Mouse (Mus musculus): ENCODE data around the gene Cyp2j6.

The Cyp2j6 gene

DNA sequence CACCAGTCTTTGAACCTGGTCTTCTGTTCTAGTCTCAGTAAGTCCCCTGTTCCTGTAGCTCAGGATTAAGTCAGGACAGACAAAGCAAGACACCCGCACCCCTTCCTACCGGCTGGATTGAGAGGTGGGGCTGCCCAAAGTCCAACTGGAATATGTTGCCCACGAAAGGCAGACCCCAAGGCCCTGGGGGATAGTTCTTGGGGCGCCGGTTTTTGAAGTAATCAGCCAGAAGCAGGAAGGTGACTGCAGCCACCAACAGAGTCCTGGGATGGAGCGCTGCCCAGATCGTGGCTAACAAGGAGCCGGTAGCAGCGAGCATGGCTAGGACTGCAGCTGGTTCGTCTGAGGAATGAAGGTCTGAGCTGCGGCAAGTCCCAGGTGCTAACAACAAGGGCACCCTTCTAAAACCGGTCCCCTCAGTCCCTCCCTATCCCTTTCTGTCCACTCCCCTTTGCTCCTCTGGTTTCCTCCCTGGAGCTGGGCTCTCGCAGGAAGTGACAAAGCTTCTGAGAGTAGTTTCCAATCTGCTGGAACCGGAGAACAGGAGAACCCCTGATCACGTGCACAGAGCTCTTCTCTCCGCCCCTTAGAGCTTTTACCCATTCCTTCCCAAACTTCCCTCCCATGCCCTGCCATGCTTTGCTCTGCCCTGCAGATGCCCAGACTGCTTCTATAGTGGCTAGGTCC lies at the start of gene Cyp2j6:
Gene Cyp2j6, minus strand, starts transcription at position 529 of the 687 bp plus-strand sequence.
- in situ Hi-C loops (cut with MboI, MseI), result no loop called here

DNA sequence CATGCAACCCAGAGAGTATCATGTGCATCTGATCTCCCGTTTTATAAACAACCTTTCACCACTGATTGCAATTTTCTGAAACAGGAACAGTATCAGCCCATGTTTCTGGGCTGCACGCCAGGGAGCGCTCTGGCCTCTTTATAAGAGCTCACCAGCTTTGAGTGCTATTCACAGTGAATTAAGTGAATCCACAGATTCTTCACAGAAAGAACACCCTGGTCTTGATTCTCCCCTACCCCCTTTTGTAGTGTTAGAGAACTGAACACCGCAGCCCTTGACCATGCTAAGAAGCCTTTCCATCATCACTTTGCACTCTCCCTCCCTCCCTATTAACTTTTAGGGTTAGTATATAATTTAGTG lies 38.3 kb upstream of the Cyp2j6 start:
- in situ Hi-C loops (cut with MboI, MseI), result loop anchor here (25.0 kb wide), 1 partner anchor 1696 kb away; no protein-coding TSS in a partner anchor

DNA sequence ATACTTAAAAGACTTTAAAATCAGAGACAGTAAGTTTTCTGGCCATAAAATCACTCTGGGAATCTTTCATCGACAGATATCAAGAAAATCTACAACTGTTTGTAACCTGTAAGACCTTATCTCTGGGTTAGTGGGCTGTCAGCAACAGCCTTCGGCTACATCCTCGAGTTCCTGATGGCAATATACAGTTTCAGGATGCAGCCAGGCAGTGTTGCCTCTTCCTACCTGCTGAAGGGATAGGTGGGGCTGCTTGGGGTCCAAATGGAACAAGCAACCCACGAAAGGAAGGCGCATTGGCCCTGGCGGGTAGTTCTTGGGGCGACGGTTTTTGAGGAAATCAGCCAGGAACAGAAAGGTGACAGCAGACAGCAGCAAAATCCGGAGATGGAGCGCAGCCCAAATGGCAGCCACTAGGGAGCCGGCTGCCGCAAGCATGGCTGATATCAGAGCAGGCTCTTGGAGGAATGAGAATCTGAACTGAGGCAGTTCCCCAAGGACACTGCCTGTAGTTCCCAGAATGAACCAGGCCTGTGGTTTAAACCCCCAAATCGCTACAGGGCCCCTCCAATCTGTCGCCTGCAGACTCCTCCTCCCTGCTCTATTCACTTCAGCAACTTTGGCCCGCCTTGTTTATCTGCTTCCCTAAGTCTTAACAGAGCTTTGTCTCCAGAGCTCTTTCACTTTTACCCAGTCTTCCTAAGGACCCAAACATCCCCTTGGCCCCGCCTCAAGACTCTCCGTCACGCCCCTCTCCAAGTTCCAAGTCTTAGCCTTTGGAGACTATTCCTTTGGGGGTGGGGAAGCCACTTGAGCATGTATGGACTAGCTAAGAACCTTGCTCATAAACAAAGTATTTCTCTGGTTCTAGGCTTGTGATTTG lies 37.7 kb upstream of the Cyp2j6 start, which contains the start of gene Cyp2j9:
Gene Cyp2j9, minus strand, starts transcription at position 668 of the 880 bp plus-strand sequence.
- in situ Hi-C loops (cut with MboI, MseI), result loop anchor here (25.0 kb wide), 1 partner anchor 1696 kb away; no protein-coding TSS in a partner anchor

DNA sequence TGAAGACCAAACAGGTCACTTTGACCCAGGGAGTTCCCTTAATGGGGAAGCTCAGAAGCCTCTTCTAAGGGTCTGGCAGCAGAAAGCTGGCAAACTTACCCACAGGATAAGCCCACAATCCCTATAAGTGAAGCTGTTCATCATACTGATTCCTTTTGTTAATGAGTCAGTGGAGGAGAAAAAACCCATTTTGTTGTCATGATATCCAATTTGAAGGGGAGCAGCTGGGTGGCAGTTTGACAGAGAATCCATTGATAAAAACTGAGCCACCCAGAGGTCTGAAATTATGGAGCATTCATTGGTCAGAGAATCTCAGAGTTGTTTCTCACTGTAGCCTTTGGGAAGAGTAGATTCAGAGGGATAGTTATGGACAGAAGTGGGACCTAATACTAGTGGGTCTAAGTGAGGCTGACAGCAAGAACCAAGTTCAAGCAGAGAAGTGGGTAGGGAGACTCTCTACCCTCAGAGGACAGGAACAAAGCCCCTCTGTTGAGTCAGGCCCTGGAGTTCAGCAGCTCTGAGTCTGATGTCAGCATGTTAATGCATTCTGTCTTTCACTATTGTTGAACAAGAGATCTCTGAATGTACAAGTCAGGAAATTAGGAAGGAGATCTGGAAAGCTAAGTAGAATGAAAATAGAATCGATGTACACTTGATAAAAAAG lies 28.1 kb upstream of the Cyp2j6 start:
- in situ Hi-C loops (cut with MboI, MseI), result loop anchor here (25.0 kb wide), 1 partner anchor 1706 kb away; no protein-coding TSS in a partner anchor

DNA sequence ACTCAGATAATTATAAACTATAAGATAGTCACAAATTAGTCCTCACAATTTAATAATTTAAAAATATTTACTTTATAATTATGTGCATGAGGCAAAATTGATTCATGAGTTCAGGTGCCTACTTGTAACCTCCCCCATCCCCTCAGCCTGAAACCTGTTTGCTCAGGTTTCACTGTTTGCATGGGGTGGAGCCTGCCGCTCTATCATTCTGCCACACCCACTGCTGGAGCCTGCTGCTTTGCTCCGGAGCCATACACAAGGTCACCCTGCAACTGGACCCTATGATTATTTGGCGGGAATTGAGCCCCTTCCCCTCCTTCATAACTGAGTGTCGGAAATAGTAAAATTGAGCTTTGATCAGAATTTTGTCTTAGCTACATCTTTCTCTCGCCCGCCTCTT lies 26.9 kb upstream of the Cyp2j6 start:
- in situ Hi-C loops (cut with MboI, MseI), result loop anchor here (25.0 kb wide), 1 partner anchor 1707 kb away; no protein-coding TSS in a partner anchor

DNA sequence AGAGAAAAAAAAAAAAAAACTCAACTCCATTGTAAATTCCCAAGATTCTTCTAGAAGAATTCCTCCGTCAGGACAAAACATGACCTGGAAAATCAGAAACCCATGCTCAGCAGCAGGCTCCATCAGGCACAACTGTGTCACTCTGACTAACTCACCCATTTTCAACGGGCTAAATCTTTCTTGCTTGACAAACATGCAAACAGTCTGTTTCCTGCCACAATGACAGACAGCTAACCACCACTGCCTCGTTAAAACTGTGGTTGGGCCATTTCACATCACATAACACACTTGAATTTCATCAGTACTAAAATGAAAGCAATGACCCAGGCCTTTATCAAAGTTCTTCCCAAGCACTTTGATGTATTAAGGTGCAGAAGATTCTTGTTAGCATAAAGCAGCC lies 16.0 kb upstream of the Cyp2j6 start:
- in situ Hi-C loops (cut with MboI, MseI), result no loop called here

DNA sequence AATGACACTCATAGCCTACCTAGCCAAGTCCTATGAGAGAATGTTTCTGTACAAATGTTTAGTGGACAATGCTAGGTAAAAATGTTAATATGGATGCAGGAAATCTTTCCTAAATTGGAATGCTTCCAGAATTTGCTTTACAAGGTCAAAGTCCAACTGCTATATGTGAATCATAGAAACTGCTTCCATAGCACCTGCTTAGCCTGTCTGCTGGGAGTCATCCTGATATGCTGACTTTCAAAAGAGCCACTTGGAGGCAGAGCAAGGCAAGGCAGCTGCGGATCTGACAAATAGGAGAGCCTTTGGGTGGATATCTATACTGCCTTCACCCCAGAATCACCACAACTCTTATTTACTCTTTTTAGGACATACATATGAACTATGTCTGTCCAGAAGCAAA lies 14.5 kb upstream of the Cyp2j6 start:
- in situ Hi-C loops (cut with MboI, MseI), result no loop called here

DNA sequence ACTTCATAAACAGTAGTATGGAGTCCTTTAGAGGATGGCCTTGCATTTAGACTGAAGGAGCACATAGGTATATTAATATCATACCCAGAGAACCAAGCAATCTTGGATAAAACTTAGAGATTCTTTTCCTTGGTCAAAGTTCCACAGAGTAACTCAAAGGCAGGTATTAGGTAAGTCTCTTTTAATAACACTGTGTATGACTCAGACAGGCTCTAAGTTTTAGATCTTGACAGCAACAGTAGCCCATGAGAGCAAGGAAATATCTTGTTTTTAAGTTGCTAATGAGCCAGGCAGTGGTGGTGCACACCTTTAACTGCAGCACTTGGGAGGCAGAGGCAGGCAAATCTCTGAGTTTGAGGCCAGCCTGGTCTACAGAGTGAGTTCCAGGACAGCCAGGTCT lies 12.3 kb upstream of the Cyp2j6 start:
- in situ Hi-C loops (cut with MboI, MseI), result no loop called here

DNA sequence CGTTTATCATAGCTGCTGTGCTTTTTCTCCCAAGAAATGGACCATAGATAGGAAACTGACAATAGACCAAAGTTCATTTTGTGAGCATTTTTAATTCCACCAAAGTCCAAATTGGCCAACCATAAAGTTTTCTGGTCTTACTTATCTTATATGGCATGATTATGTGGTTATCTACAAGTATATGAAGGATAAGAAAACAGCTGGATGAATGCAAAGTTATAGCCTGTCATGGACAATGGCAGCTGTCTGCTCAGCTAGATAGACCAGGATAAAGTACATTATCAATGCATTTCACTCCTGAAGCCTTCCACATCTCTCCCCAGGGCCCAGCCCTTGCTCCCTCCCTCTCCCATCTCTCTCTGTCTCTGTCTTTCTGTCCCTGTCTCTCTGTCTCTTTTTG lies 7.0 kb upstream of the Cyp2j6 start:
- in situ Hi-C loops (cut with MboI, MseI), result no loop called here

DNA sequence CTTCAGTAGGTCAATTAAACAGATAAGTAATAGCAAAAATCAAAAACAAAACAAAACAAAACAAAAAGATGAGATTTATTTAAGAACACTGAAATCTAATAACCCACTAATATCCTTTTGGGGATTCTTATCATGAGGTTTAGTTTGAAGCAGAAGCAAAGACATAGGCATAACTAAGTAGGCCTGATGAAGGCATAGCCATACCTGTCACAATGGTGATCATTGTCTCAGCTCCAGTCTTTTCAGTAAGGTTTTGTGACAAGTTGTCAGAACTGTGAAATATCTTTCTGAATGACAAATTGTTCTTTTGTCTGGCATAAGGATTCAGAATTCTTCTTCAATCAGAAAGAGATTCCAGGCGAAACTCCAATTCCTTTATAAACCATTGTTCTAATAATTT lies 6.3 kb upstream of the Cyp2j6 start:
- in situ Hi-C loops (cut with MboI, MseI), result no loop called here

DNA sequence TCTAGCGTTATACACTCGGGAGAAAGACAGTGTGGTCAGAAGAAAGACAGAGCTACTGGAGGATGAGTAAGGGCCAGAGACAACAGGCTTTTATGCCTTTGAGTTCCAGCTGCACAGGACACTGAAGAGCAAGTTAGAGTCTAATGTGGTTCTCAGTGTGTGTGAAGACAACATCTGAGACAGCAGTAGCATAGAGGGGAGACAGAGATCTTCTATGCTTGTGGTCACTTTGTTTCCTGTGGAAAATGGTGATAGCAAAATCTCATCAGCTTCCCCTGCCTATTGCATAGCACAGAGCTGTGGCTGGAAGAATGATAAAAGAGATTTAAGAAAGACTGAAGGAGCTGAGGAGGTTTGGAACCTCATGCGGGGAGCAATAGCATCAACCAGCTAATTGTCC lies 1.8 kb downstream of the Cyp2j6 start:
- in situ Hi-C loops (cut with MboI, MseI), result no loop called here

DNA sequence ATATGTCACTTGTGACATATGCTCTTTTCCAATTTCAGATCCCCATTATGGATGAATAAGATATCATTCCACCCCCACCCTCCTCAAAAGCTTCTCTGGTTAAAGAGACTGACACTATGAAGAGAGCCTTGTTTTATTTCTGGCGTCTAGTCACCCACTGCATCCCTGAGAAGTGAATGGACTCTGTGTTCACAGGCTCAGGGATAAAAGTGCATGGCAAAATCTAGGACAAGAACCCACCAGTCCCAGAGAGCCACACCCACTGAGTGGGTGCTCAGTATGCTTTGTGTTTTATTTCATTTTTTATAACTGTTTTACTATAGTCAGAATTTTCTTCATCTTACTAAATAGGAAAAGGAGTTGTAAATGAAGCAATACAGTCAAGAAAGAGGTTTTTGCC lies 7.5 kb downstream of the Cyp2j6 start:
- in situ Hi-C loops (cut with MboI, MseI), result no loop called here

DNA sequence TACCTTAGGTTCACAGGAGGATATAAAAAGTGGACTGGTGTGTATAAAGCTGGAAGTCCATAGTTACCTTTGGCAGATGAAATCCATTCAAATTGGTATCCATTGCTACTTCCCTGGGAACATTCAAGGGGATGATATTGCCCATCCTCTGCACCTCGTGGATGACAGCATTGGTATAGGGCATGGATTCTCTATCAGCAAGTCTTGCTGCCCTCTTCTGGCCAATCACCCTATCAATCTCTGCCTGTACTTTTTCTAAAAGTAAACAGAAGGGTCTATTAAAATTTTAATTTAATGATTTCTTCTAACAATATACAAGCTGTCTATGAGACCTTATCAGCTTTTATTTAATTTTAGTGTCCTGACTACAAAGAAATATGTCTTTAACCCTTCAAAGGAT lies 27.7 kb downstream of the Cyp2j6 start:
- in situ Hi-C loops (cut with MboI, MseI), result no loop called here

DNA sequence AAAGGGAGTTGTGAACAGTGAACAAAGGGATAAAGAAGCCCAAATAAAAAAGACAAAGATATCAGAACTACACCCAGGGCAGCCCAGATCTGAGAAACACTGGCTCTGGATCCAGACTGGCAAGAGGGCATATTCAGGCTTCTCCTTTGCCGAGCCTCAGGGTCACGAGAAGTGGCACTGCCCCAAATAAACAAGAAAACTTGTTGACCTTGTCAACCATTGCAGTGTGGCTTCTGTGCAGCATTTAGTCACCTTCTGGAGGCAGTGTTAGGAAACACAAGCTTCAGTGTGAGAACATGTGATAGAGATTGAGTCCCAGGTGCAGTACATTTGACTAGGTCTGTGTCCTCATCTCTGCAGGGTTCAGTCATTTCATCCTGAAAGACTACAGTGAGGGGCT lies 31.2 kb downstream of the Cyp2j6 start:
- in situ Hi-C loops (cut with MboI, MseI), result no loop called here

DNA sequence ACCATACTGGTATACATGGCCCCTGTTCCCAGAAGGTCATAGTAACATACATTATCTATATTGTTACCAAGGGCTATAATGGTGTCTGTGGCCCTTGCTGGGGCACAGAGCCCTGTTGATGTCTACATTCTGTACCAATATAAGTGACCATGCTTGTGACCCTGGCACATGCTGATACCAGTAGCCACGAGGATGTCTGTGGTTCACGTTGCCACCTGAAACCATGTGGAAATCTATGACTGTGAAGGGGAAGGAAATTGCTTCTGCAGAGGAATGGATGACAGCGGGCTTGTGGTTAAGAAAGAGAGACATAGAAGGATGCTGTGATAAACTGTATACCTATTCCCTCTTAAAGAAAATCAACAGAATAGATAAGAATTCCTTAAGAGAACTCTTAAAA lies 43.4 kb downstream of the Cyp2j6 start:
- in situ Hi-C loops (cut with MboI, MseI), result no loop called here

DNA sequence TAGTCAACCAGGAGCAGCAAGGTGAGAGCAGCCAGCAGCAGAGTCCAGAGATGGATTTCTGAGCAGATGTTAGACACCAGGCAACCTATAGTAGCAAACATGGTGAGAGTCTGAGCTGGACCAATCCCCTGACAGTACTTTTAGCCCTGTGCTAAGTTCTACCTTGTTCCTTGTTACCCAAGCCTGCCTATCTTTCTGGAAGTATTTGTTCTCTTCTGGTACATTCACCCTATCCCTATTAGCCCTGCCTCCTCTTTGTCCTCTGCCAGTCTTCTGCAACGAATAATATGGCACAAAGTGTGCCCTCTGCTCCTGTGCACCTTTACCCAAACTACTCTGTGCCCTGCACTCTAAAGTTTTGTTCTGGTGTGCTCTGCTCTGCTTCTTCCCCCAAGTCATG lies 46.2 kb downstream of the Cyp2j6 start, which contains the start of gene Cyp2j8:
Gene Cyp2j8, minus strand, starts transcription at position 101 of the 400 bp plus-strand sequence.
- in situ Hi-C loops (cut with MboI, MseI), result no loop called here
